Mouse (Mus musculus) olfactory bulb, adult 2 months (tissue): ENCODE measurements around the gene E2f7.

Experiments
- CTCF ChIP-seq: fragments of 200-500 bp; IDR thresholded peaks from 2 replicates; pipeline ENCODE4 v1.5.1; 2012; ENCODE audit warnings: low read depth, mild to moderate bottlenecking, low read length, moderate library complexity; ENCODE audit not compliant: insufficient read depth
- POLR2A ChIP-seq: fragments of 200-500 bp; IDR thresholded peaks from 2 replicates; pipeline ENCODE4 v1.6.1; 2012; ENCODE audit warnings: mild to moderate bottlenecking, low read depth, low read length, moderate library complexity; ENCODE audit not compliant: insufficient read depth

- TF ChIP-seq CTCF, result no peak
- no peak for TF ChIP-seq POLR2A
Measured at GRCm38 (mm10) chr10:110821692-110822091, 76.5 kb downstream of the E2f7 start.
